Mouse (Mus musculus) ES-E14 (cell line): ENCODE results near the gene Zgrf1.

Experiments
- CHD2 ChIP-seq: IDR thresholded peaks from 2 replicates; pipeline ENCODE4 v1.6.1; 2014; ENCODE audit warnings: mild to moderate bottlenecking, low read depth, low read length, inconsistent platforms
- ZNF384 ChIP-seq: IDR thresholded peaks from 2 replicates; pipeline ENCODE4 v1.6.1; 2012; ENCODE audit warnings: low read depth, low read length, inconsistent platforms

- TF ChIP-seq CHD2 (no peak), ZNF384 (no peak)
Observed at GRCm38 (mm10) chr3:127527465-127528034, 25.7 kb upstream of the Zgrf1 start.
